In genomic region chr9:47573456-47573855, GRCm38 (mm10) we compare ENCODE assay signal across 15 mouse cellular contexts. TPM values are rescaled to one million over a fixed set of nuclear protein-coding genes. Genes with fewer than 3 reads are reported as not detected.
"Had no signal": no experiment of that assay in that cellular context is flagged by ENCODE, and none has a peak within 500 bp of the region (broad histone marks: within the 10 kb centered on the region; RNA-seq: fewer than 3 reads in every experiment).

No protein-coding gene starts in this region.

- H3K4me3 ChIP-seq: liver, embryonic 15.5 days; lung, embryonic 15.5 days; midbrain, embryonic 10.5 days; midbrain, embryonic 12.5 days; neural tube, embryonic 12.5 days; stomach, embryonic 15.5 days had no signal

- H3K9me3 ChIP-seq: liver, embryonic 15.5 days; lung, embryonic 15.5 days; midbrain, embryonic 10.5 days; midbrain, embryonic 12.5 days; neural tube, embryonic 12.5 days; stomach, embryonic 15.5 days had no signal

- H3K27ac ChIP-seq: liver, embryonic 15.5 days; lung, embryonic 15.5 days; midbrain, embryonic 10.5 days; midbrain, embryonic 12.5 days; neural tube, embryonic 12.5 days; stomach, embryonic 15.5 days; stomach, postnatal 0 days had no signal

- H3K36me3 ChIP-seq: liver, embryonic 15.5 days; lung, embryonic 15.5 days; midbrain, embryonic 12.5 days; neural tube, embryonic 12.5 days; stomach, embryonic 15.5 days had no signal

- DNase-seq: liver, postnatal 0 days; lung, adult 2 months; lung, postnatal 4 days; midbrain, embryonic 14.5 days; right cerebral cortex, postnatal 14 days; thymus, postnatal 14 days; thymus, postnatal 4 days had no signal

- H3K4me1 ChIP-seq: liver, embryonic 15.5 days had no signal

- H3K27me3 ChIP-seq: liver, embryonic 15.5 days; lung, embryonic 15.5 days; midbrain, embryonic 12.5 days; neural tube, embryonic 12.5 days; stomach, embryonic 15.5 days had no signal

- H3K4me2 ChIP-seq: liver, embryonic 15.5 days; lung, embryonic 15.5 days; midbrain, embryonic 12.5 days; neural tube, embryonic 12.5 days; stomach, embryonic 15.5 days had no signal

RNA-seq across cellular contexts. Expression of gene Cadm1, which starts 43.5 kb away (rescaled TPM):
- total RNA-seq: megakaryocyte-erythroid progenitor cell, adult 5-6 weeks had no signal
